Mouse (Mus musculus): ENCODE data around the gene Lin28a. TPM values are rescaled to one million over a fixed set of nuclear protein-coding genes. Genes with fewer than 3 reads are reported as not detected.

Gene Lin28a
- not detected in 2 replicates for polyA plus RNA-seq (2012; rRNA removed)

GRCm38 (mm10) chr4:134018779-134019145 is at the start of gene Lin28a:
Lin28a (minus strand) TSS chr4:134018841.

DNA sequence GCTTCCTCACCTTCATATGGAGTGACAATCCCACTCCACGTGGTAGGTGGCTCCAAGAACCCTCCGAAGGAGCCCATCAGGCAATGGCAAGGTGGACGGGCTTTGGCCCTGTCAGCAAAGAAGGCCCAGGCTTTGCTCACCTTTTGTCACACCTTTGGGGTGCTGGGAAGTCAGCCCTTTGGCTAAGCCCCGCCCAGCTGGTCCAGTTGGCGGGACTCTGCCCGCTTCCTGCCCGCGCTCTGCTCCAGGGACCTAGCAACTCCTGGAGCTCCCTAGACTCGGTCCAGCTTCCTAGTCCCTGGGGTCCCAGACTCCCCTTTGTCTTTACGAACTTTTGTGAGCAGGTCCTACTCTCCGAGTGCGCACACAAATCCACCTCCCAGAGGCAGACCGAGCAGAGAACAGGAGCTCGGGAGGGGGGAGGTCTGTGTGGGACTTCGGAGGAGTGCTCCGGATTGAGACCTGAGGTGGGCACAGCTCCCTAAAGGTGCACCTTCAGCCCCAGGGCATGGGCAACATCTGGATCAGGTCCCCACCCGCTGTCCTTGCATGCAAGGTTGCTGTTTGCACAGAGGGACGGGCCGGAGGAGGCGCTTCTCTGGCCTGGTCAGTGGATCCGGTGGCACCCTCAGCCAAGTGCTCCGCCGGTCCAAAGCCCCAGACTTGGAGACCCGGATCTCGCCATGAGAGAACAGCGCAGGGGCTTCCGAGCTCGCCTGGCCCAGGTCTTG is 41.7 kb upstream of the Lin28a start, which contains the start of gene Crybg2:
Gene Crybg2 (plus strand): TSS at position 681 of the 731 bp plus-strand sequence.

GRCm38 (mm10) chr4:134053538-134053937 is 34.9 kb upstream of the Lin28a start, which contains the start of gene Zfp683:
Zfp683 (plus strand) TSS chr4:134053838.

DNA sequence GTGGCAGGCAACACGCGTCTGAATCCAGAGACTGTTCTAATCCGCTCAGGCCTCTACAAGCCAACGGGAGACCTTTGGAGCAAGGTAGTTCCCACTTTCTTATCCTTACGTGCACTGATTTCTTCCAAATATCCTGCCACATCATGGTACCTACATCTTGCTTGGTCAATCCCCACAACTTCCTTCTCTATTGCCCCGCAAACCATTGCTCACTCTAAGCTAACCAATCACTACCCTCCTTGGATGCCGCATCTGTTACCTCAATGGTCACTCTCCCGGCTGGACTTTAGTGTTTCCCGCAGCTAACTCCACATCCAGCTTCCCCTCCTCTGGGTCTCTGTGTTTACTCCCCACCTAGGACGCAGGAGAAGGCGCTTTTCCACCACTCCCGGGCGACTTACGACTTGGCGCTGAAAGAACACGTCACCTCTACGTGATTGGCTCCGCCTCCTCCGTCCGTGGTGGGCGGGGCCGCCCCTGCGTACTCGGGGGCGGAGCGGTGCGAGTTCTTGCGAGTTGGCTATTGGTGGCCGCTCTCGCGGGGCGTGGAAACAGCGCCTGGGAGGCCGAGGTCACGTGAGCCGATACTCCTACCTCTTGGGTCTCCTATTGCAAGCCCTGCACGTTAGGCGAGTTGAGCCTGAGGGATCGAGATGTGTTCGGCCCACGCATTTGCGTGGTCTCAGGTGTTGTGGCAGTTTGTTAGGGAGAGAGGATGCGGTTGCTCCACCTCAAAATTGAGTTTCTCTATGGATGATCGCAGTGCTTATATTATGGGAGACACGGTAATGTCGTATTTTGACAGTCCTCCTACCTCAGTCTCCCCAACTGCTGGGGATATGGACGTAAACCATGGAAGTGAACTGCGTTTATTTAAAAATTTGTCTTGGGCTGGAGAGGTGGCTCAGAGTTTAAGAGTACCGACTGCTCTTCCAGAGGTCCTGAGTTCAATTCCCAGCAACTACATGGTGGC is 17.9 kb downstream of the Lin28a start, which contains the start of gene Dhdds:
Gene Dhdds (minus strand): TSS at position 453 of the 973 bp plus-strand sequence.

DNA sequence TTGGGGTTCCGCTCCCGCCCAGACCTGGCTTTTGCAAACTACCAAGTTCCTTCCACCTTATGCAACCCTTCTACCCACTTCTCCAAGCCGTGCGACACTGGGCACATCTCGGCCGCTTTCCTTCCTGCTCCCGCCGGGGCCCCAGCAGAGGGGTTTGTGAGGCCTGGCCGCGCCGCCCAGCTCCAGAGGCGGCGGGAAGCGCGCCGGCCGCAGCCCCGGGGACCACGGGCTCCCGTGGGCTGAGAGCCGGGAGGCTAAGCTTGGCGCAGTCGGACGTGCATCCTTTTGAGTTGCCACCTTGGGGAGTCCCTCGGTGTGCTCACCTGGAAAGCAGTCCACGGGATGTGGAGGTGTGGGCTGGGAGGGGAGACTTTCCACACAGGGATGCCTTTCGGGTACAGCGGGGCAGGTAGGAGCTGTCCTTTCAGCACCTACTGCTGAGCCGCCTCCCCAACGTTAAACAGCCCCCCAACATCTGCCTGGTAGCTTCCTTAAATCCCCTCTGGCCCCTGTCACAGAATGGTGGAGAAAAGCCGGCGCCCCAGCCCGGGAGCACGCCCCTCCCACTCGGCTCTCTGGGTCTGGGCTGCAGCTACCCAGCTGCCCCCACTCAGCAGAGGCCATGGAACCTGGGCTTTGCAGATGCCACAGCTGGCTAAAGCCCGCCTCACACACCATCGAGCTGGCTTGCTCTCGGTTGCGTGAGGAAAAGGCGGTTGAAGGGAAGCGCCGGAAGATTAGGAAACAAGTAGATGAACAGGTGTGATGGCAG is 50.3 kb downstream of the Lin28a start, which contains the start of gene Hmgn2:
Gene Hmgn2 (minus strand): TSS at position 501 of the 772 bp plus-strand sequence.

Other genes with a start within 250 kb of the Lin28a start
- gene Rps6ka1, start 131.0 kb downstream of the Lin28a start, polyA plus RNA-seq (2012; rRNA removed): 173 and 195 TPM in 2 replicates
- 10.1 and 10.9 TPM in 2 replicates for gene Hmgn2, start 50.2 kb downstream of the Lin28a start, polyA plus RNA-seq (2012; rRNA removed)
- gene Dhdds, start 17.9 kb downstream of the Lin28a start, polyA plus RNA-seq (2012; rRNA removed): 19.4 and 19.7 TPM in 2 replicates
- 0.12 and 0.52 TPM in 2 replicates for gene Zfp683, start 35.0 kb upstream of the Lin28a start, polyA plus RNA-seq (2012; rRNA removed)
- gene Crybg2, start 42.0 kb upstream of the Lin28a start, polyA plus RNA-seq (2012; rRNA removed): 47.0 and 49.2 TPM in 2 replicates
- 22.1 and 23.8 TPM in 2 replicates for gene Cd52, start 76.2 kb upstream of the Lin28a start, polyA plus RNA-seq (2012; rRNA removed)
- 5.9 and 6.5 TPM in 2 replicates for gene Ubxn11, start 83.7 kb upstream of the Lin28a start, polyA plus RNA-seq (2012; rRNA removed)
- gene Sh3bgrl3, start 109.9 kb upstream of the Lin28a start, polyA plus RNA-seq (2012; rRNA removed): 879 and 909 TPM in 2 replicates
- 15.9 and 20.1 TPM in 2 replicates for gene Cep85, start 168.3 kb upstream of the Lin28a start, polyA plus RNA-seq (2012; rRNA removed)
- not detected in 2 replicates for gene Gm7534, start 184.2 kb upstream of the Lin28a start, polyA plus RNA-seq (2012; rRNA removed)
- gene Catsper4, start 208.5 kb upstream of the Lin28a start, polyA plus RNA-seq (2012; rRNA removed): 0.49 and 1.7 TPM in 2 replicates
- 31.8 and 36.7 TPM in 2 replicates for gene Cnksr1, start 219.6 kb upstream of the Lin28a start, polyA plus RNA-seq (2012; rRNA removed)
- gene E130218I03Rik, start 224.8 kb upstream of the Lin28a start, polyA plus RNA-seq (2012; rRNA removed): not detected in 2 replicates
- 8.8 and 9.7 TPM in 2 replicates for gene Zfp593, start 226.8 kb upstream of the Lin28a start, polyA plus RNA-seq (2012; rRNA removed)
- gene Gm30191, start 228.1 kb upstream of the Lin28a start, polyA plus RNA-seq (2012; rRNA removed): not detected in 2 replicates
- 9.7 and 12.6 TPM in 2 replicates for gene Grrp1, start 235.3 kb upstream of the Lin28a start, polyA plus RNA-seq (2012; rRNA removed)